Mouse (Mus musculus): ENCODE results near the gene Mt4. TPM values are rescaled to one million over a fixed set of nuclear protein-coding genes. Genes with fewer than 3 reads are reported as not detected.

The Mt4 gene
- total and polyA plus RNA-seq, 3 experiments = not detected

GRCm38 (mm10) chr8:94178857-94179712 is 42.1 kb downstream of the Mt4 start, which contains the start of gene Mt1 (continued):
- TF ChIP-seq JUND (IDR thresholded peaks at IDR 0.05; ENCODE audit: low read depth, low read length) = no peak
- TF ChIP-seq USF1 (IDR thresholded peaks at IDR 0.05; ENCODE audit: low read depth, low read length) = peak; percentile 90
- peak; percentile 98 for TF ChIP-seq POLR2AphosphoS2 (IDR thresholded peaks at IDR 0.05; ENCODE audit: low read length)
- no peak for TF ChIP-seq ZNF384 (IDR thresholded peaks at IDR 0.05; ENCODE audit: low read depth, low read length)
- TF ChIP-seq KAT2A (conservative IDR thresholded peaks at IDR 0.05; ENCODE audit: low read depth, low read length) = no peak
- TF ChIP-seq CHD2 (IDR thresholded peaks at IDR 0.05; ENCODE audit: low read length) = no peak
- peak; percentile 99 for TF ChIP-seq POLR2A (IDR thresholded peaks at IDR 0.05; ENCODE audit: control insufficient read depth in 1 of 2, insufficient read depth in 1 of 2, low read depth in 1 of 2, low read length in 2 of 2, poor library complexity in 1 of 2)
- no peak for TF ChIP-seq MAZ (IDR thresholded peaks at IDR 0.05; ENCODE audit: low read depth, low read length)
- TF ChIP-seq TAL1 (IDR thresholded peaks at IDR 0.05; ENCODE audit: low read length) = peak; percentile 61

- H3K36me3 ChIP-seq (ENCODE audit: control insufficient read depth in 1 of 2, insufficient read depth in 2 of 2, low read length in 2 of 2) = peaks cover 0 to 8% of the 10 kb centered on the region in 2 experiments; a peak in 2 of 4 replicates
- H3K79me2 ChIP-seq (ENCODE audit: control insufficient read depth, insufficient read depth, low read length, poor library complexity) = peaks cover 17% of the 10 kb centered on the region
- peak overlapping the region; percentile 82 to 88 for H3K4me3 ChIP-seq (ENCODE audit: control insufficient read depth in 1 of 2, insufficient read depth in 1 of 2, low read depth in 2 of 2, low read length in 2 of 2)
- H3K27me3 ChIP-seq (ENCODE audit: control insufficient read depth in 1 of 2, insufficient read depth in 2 of 2, low read length in 2 of 2) = no peaks in the 10 kb centered on the region
- peak overlapping the region; percentile 91 for H3K9ac ChIP-seq (ENCODE audit: control insufficient read depth, low read depth, low read length, poor library complexity, severe bottlenecking)
- no peaks in the 10 kb centered on the region for H3K9me3 ChIP-seq (replicated peaks; ENCODE audit: insufficient read depth, low read length)
- H3K4me1 ChIP-seq (ENCODE audit: control insufficient read depth in 1 of 2, insufficient read depth in 2 of 2, low read length in 2 of 2) = peaks cover 0 to 14% of the 10 kb centered on the region in 2 experiments; a peak in 2 of 4 replicates
- DNase-seq (ENCODE audit: low read depth, low spot score) = peak; percentile 71
- TF ChIP-seq BHLHE40 (IDR thresholded peaks at IDR 0.05; ENCODE audit: borderline replicate concordance, low read depth, low read length) (peak; percentile 92), MXI1 (IDR thresholded peaks at IDR 0.05; ENCODE audit: low read depth, low read length) (peak; percentile 99), TBP (IDR thresholded peaks at IDR 0.05; ENCODE audit: low read depth, low read length) (peak; percentile 42; the same call in 1 of the 2 replicates), POLR2A (IDR thresholded peaks at IDR 0.05; ENCODE audit: control insufficient read depth in 1 of 2, insufficient read depth in 1 of 2, low read depth in 1 of 2, low read length in 2 of 2, poor library complexity in 1 of 2) (peak in 1 of 2 experiments; percentile 7; a peak in 3 of 4 replicates), ZKSCAN1 (IDR thresholded peaks at IDR 0.05; ENCODE audit: low read depth, low read length) (no peak), CHD1 (IDR thresholded peaks at IDR 0.05; ENCODE audit: low read depth, low read length) (0 out of 2 replicates have a peak, but pooled peaks have one; percentile 23), CHD2 (IDR thresholded peaks at IDR 0.05; ENCODE audit: low read length) (no peak), SIN3A (IDR thresholded peaks at IDR 0.05; ENCODE audit: low read length) (peak; percentile 89), MAX (IDR thresholded peaks at IDR 0.05; ENCODE audit: low read length) (peak; percentile 98), USF1 (IDR thresholded peaks at IDR 0.05; ENCODE audit: low read depth, low read length) (peak; percentile 61; the same call in 1 of the 2 replicates), MYC (IDR thresholded peaks at IDR 0.05; ENCODE audit: low read depth, low read length) (peak; percentile 98), NRF1 (IDR thresholded peaks at IDR 0.05; ENCODE audit: insufficient read depth, low read depth, low read length, poor library complexity, severe bottlenecking) (no peak), ZMIZ1 (IDR thresholded peaks at IDR 0.05; ENCODE audit: low read depth, low read length) (no peak)
- peak overlapping the region; percentile 97 for H3K27ac ChIP-seq (ENCODE audit: control insufficient read depth, low read depth, low read length)
These were observed 42.9 kb downstream of the Mt4 start for GRCm38 (mm10) chr8:94179713-94180560.

Data from MEL (cell line).